Mouse (Mus musculus): ENCODE results near the gene Rplp0. TPM values are rescaled to one million over a fixed set of nuclear protein-coding genes. Genes with fewer than 3 reads are reported as not detected.

The Rplp0 gene
- polyA plus RNA-seq, 1 experiment, result 3,361 TPM

GRCm38 (mm10) chr5:115558182-115558794, 979 bp upstream of the Rplp0 start:
- TF ChIP-seq MYOD1 (IDR thresholded peaks at IDR 0.05; ENCODE audit: control insufficient read depth in 1 of 3, insufficient read length in 2 of 3, low read depth in 2 of 3) (no peak), REST (IDR thresholded peaks at IDR 0.05; ENCODE audit: insufficient read depth, insufficient read length) (no peak), TCF12 (IDR thresholded peaks at IDR 0.05; ENCODE audit: insufficient read depth, poor library complexity, severe bottlenecking) (no peak), E2F4 (IDR thresholded peaks at IDR 0.05; ENCODE audit: insufficient read depth) (no peak), SRF (IDR thresholded peaks at IDR 0.05; ENCODE audit: control insufficient read depth, insufficient read length, low read depth) (no peak), POLR2AphosphoS2 (IDR thresholded peaks at IDR 0.05; ENCODE audit: insufficient read length, low read depth) (no peak), MAX (IDR thresholded peaks at IDR 0.05; ENCODE audit: low read depth) (no peak), POLR2A (IDR thresholded peaks at IDR 0.05; ENCODE audit: insufficient read length, low read depth) (no peak), TCF3 (IDR thresholded peaks at IDR 0.05; ENCODE audit: insufficient read length, low read depth) (no peak), CEBPB (IDR thresholded peaks at IDR 0.05; ENCODE audit: insufficient read depth, poor library complexity, severe bottlenecking) (no peak), MYOG (IDR thresholded peaks at IDR 0.05; ENCODE audit: control insufficient read depth in 1 of 3, insufficient read depth in 1 of 3, insufficient read length in 2 of 3, low read depth in 2 of 3) (no peak), USF1 (IDR thresholded peaks at IDR 0.05; ENCODE audit: low read depth) (no peak)
- Histone ChIP-seq H3ac (ENCODE audit: control insufficient read depth, insufficient read length) (no peak overlapping the region), H3K27me3 (ENCODE audit: control insufficient read depth, insufficient read depth, insufficient read length) (no peaks in the 10 kb centered on the region), H3K4me2 (ENCODE audit: low read depth) (no peak overlapping the region), H3K79me2 (ENCODE audit: control insufficient read depth, insufficient read depth) (peaks cover 29% of the 10 kb centered on the region), H3K36me3 (ENCODE audit: control insufficient read depth, insufficient read depth) (peaks cover 27% of the 10 kb centered on the region), H3K4me3 (no peak overlapping the region)

GRCm38 (mm10) chr5:115560336-115560905, 1.2 kb downstream of the Rplp0 start:
- peak overlapping the region; percentile 77 for H3K4me3 ChIP-seq
- TF ChIP-seq REST (IDR thresholded peaks at IDR 0.05; ENCODE audit: insufficient read depth, insufficient read length) (no peak), MYOD1 (IDR thresholded peaks at IDR 0.05; ENCODE audit: control insufficient read depth in 1 of 3, insufficient read length in 2 of 3, low read depth in 2 of 3) (no peak), TCF3 (IDR thresholded peaks at IDR 0.05; ENCODE audit: insufficient read length, low read depth) (no peak), POLR2A (IDR thresholded peaks at IDR 0.05; ENCODE audit: insufficient read length, low read depth) (peak; percentile 8), POLR2AphosphoS2 (IDR thresholded peaks at IDR 0.05; ENCODE audit: insufficient read length, low read depth) (peak; percentile 38), USF1 (IDR thresholded peaks at IDR 0.05; ENCODE audit: low read depth) (no peak)
- H3ac ChIP-seq (ENCODE audit: control insufficient read depth, insufficient read length), result peak overlapping the region; percentile 35
- H3K79me2 ChIP-seq (ENCODE audit: control insufficient read depth, insufficient read depth), result peaks cover 37% of the 10 kb centered on the region
- H3K27me3 ChIP-seq (ENCODE audit: control insufficient read depth, insufficient read depth, insufficient read length), result no peaks in the 10 kb centered on the region
- H3K4me2 ChIP-seq (ENCODE audit: low read depth), result peak overlapping the region; percentile 100
- peaks cover 37% of the 10 kb centered on the region for H3K36me3 ChIP-seq (ENCODE audit: control insufficient read depth, insufficient read depth)

- TF ChIP-seq E2F4 (IDR thresholded peaks at IDR 0.05; ENCODE audit: insufficient read depth) (no peak), CEBPB (IDR thresholded peaks at IDR 0.05; ENCODE audit: insufficient read depth, poor library complexity, severe bottlenecking) (no peak), USF1 (IDR thresholded peaks at IDR 0.05; ENCODE audit: low read depth) (no peak), POLR2AphosphoS2 (IDR thresholded peaks at IDR 0.05; ENCODE audit: insufficient read length, low read depth) (peak; percentile 49), REST (IDR thresholded peaks at IDR 0.05; ENCODE audit: insufficient read depth, insufficient read length) (no peak), MAX (IDR thresholded peaks at IDR 0.05; ENCODE audit: low read depth) (no peak)
- Histone ChIP-seq H3K36me3 (ENCODE audit: control insufficient read depth, insufficient read depth) (peaks cover 37% of the 10 kb centered on the region), H3K4me2 (ENCODE audit: low read depth) (peak overlapping the region; percentile 91), H3K79me2 (ENCODE audit: control insufficient read depth, insufficient read depth) (peaks cover 72% of the 10 kb centered on the region), H3K27me3 (ENCODE audit: control insufficient read depth, insufficient read depth, insufficient read length) (no peaks in the 10 kb centered on the region), H3ac (ENCODE audit: control insufficient read depth, insufficient read length) (no peak overlapping the region), H3K4me3 (peak overlapping the region; percentile 51)
Observed at GRCm38 (mm10) chr5:115563771-115564585, 4.7 kb downstream of the Rplp0 start.

GRCm38 (mm10) chr5:115564737-115565393, 5.6 kb downstream of the Rplp0 start, which contains the start of gene Gcn1l1:
Gene Gcn1l1, plus strand, starts transcription at chr5:115565254.
- Histone ChIP-seq H3ac (ENCODE audit: control insufficient read depth, insufficient read length) (peak within 1 kb of the TSS; percentile 85), H3K27me3 (ENCODE audit: control insufficient read depth, insufficient read depth, insufficient read length) (no peaks in the 10 kb centered on the region), H3K4me2 (ENCODE audit: low read depth) (peak within 1 kb of the TSS; percentile 96), H3K36me3 (ENCODE audit: control insufficient read depth, insufficient read depth) (peaks cover 37% of the 10 kb centered on the region), H3K79me2 (ENCODE audit: control insufficient read depth, insufficient read depth) (peaks cover 77% of the 10 kb centered on the region), H3K4me3 (peak within 1 kb of the TSS; percentile 51)
- TF ChIP-seq REST (IDR thresholded peaks at IDR 0.05; ENCODE audit: insufficient read depth, insufficient read length) (no peak), POLR2A (IDR thresholded peaks at IDR 0.05; ENCODE audit: insufficient read length, low read depth) (peak; percentile 76), TCF3 (IDR thresholded peaks at IDR 0.05; ENCODE audit: insufficient read length, low read depth) (no peak), MYOG (IDR thresholded peaks at IDR 0.05; ENCODE audit: control insufficient read depth in 1 of 3, insufficient read depth in 1 of 3, insufficient read length in 2 of 3, low read depth in 2 of 3) (peak in 1 of 3 experiments; percentile 16), SRF (IDR thresholded peaks at IDR 0.05; ENCODE audit: control insufficient read depth, insufficient read length, low read depth) (no peak), E2F4 (IDR thresholded peaks at IDR 0.05; ENCODE audit: insufficient read depth) (no peak), MYOD1 (IDR thresholded peaks at IDR 0.05; ENCODE audit: control insufficient read depth in 1 of 3, insufficient read length in 2 of 3, low read depth in 2 of 3) (peak in 1 of 3 experiments; percentile 18), POLR2AphosphoS2 (IDR thresholded peaks at IDR 0.05; ENCODE audit: insufficient read length, low read depth) (peak; percentile 86)
